Mouse (Mus musculus): ENCODE results near the gene Tmem38b.

Tmem38b gene

GRCm38 (mm10) chr4:53886342-53887088 is 60.7 kb downstream of the Tmem38b start:
- peak; percentile 17 for DNase-seq

GRCm38 (mm10) chr4:53895335-53895734 is 69.5 kb downstream of the Tmem38b start:
- no peak for DNase-seq

- no peak for DNase-seq
Measured at GRCm38 (mm10) chr4:53896150-53896833, 70.4 kb downstream of the Tmem38b start.

GRCm38 (mm10) chr4:53900386-53900971 is 74.6 kb downstream of the Tmem38b start:
- peak; percentile 54 for DNase-seq

- no peak for DNase-seq
Measured at GRCm38 (mm10) chr4:53904335-53904734, 78.5 kb downstream of the Tmem38b start.

- DNase-seq: no peak
Measured at GRCm38 (mm10) chr4:53905537-53905936, 79.7 kb downstream of the Tmem38b start.

- no peak for DNase-seq
Measured at GRCm38 (mm10) chr4:53907071-53907470, 81.2 kb downstream of the Tmem38b start.

Measured in kidney, postnatal 14 days (tissue).